Mouse (Mus musculus): ENCODE measurements around the gene Trim71.

Gene Trim71

DNA sequence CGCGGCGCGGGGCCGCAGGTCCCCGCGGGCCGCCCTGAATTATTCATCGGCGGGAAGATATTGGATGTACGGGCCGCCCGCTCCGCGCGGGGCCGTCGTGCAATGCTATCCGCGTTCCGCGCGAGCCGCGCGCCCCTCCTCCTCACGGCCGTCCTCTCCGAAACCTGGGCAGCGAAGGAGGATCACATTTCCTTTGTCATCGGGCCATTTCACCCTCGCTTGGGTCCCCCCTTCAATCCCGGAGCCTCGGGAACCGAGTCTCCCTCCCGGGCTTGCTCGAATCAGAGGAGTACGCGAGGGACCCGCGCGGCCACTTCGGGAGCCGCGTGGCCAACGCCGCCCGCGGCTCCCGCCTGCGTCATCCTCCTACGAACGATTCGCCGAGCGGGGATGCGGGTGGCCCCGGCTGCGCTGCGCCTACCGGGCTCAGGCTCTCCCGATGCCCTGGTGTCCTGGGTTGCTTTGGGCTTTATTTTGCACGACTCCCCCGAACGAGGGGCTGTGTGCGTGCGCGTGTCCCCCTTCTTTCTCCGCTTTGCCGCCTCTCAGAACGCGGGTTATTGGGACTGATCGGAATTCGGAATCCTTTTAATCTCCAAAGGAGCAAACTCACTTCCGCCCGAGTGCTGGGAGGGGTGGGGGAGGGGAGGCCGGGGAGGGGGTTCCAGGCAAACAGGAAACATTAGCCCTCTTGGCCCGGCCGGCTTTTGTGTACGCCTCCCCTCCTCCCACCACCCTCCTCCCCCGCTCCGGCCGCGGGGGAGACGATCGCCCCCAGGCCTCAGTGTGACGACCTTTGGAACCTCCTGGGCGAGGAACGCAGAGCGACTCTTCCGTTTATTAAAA lies at the start of gene Trim71:
Gene Trim71 (minus strand): TSS at position 609 of the 846 bp plus-strand sequence.
- DNase-seq (ENCODE audit: low spot score in 2 of 2), result no peak

DNA sequence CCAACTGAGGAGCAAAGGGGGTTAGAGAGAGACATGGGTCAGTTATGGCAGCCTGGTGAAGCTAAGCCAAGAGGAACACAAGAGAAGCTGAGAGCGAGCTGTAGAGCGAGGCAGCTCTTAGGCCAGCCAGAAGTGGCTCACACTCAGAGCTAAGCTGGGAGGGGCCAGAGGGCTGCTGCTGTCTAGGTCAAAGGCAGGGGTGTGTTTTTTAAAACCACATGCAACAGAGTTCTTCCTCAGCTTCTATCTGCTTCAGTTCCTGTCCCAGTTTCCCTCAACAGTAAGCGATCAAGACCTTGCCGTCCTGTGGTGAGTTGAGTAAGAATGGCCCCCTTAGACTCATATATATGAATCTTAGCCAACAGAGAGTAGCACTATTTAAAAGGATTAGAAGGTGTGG lies 48.9 kb upstream of the Trim71 start:
- no peak for DNase-seq (ENCODE audit: low spot score in 2 of 2)

- no peak for DNase-seq (ENCODE audit: low spot score in 2 of 2)
These were observed 48.4 kb upstream of the Trim71 start for GRCm38 (mm10) chr9:114612566-114612965.

- no peak for DNase-seq (ENCODE audit: low spot score in 2 of 2)
These were observed 46.1 kb upstream of the Trim71 start for GRCm38 (mm10) chr9:114610266-114610665.

GRCm38 (mm10) chr9:114603876-114604540 lies 39.8 kb upstream of the Trim71 start:
- DNase-seq (ENCODE audit: low spot score in 2 of 2), result no peak

- no peak for DNase-seq (ENCODE audit: low spot score in 2 of 2)
These were observed 36.9 kb upstream of the Trim71 start for GRCm38 (mm10) chr9:114601096-114601495.

DNA sequence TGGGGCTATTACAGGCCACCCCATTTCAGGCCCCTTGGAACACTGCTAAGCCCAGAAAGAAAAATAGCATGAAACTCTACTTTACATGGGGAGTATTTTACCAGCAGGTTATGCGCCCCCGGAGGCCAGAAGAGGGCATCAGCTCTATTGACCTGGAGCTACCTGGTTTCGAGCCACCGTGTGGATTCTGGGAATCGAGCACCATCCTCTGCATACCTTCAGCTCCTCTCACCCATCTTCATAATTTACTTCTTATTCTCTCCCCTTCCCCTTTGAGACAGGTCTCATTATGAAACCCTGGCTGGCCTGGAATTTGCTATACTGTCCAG lies 20.8 kb upstream of the Trim71 start:
- DNase-seq (ENCODE audit: low spot score in 2 of 2), result no peak

DNA sequence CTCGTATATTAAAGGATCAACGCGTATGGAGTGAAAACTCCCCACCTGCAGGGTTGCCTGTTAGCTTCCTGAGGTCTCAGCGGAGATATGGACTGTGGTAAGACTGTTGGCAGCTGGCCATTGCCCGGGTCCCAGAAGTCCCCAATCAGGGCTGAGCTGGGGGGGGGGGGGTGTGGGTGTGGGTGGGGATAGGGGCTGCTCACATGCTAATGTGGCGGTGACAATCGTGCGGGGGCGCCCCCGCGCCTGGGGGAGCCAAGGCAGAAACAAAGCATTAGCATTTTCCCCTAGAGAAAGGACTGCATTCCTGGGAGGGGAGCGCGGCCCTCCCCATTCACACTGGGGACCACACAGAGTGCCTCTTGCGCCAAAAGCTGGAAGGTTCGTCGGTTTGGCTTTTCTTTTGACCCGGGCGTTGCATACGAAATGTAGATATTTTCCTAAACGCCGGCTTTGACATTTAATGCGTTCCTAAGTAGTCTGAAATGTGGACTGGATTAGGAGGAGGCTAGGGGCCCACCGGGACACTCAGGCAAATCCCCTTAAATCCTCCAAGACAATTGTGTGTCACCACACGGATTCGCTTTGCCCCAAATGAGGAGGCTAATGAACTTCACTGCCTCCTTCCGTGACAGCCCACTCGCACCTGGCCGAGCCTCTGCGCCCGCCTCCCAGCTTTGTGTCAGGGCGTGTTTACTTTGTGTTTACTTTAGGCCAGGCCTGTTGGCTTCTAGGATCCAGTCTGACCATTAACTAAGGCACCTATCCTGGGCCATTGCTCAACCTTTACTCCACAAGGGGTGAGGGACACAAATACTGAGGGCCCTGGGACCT lies 20.2 kb upstream of the Trim71 start:
- no peak for DNase-seq (ENCODE audit: low spot score in 2 of 2)

GRCm38 (mm10) chr9:114583812-114584182 lies 19.6 kb upstream of the Trim71 start:
- DNase-seq (ENCODE audit: low spot score in 2 of 2), result peak; percentile 30 to 75

DNA sequence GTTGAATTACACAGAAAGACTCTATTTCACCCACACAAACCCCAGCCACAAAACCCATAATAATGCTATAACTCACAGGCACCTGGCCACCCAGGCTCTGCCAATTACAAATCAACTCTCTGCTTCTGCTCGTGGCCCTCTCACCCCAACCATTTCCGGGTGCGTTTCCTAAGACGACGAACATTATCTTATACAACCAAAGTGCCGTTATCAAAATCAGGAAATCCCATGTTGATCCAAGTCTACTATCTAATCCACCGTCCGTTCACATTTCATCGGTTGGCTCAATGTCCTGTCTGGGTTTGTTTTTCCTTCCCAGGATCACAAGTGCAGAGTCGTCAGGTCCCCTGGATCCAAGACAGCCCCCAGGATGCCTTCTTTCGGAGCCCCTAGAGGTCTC lies 14.5 kb upstream of the Trim71 start:
- DNase-seq (ENCODE audit: low spot score in 2 of 2), result no peak

DNA sequence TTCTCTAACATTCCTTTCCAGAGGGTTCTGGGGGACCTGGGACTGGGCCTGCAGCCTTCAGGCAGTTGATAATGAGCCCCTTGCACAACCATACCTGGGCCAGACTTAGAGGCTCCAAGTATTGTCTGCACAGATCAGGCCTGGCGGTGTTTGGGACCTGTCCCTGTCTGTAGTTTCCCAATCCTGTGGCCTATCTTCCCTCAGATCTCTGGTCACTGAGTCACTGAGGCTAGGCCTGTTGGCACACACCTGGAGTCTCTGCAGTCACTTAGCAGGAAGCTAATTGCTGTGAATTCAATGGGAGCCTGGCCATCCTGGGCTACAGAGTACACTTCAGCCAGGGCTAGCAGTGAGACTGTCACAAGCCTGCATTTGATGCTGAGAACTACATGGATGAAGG lies 11.8 kb upstream of the Trim71 start:
- no peak for DNase-seq (ENCODE audit: low spot score in 2 of 2)

- no peak for DNase-seq (ENCODE audit: low spot score in 2 of 2)
These were observed 9.4 kb upstream of the Trim71 start for GRCm38 (mm10) chr9:114573528-114573927.

- DNase-seq (ENCODE audit: low spot score in 2 of 2), result no peak
These were observed 4.7 kb upstream of the Trim71 start for GRCm38 (mm10) chr9:114568682-114569474.

DNA sequence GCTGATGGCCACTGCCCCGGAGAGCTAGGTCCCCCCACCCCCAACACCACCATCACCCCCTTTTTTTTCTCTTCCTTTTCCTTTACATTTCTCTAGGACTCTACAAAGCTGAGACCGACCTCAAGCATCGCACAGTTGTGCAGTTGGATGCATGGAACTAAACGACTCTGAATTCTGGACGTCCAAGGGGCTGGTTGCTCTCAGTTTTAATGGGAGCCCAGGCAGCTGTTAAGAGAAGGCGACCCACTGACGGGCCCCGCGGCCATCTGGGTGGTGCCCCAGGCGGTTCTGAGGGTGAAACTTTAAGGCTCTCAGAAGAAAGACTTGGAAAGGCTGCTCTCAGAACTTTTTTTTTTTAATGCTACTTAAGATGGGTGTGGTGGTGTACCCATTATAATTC lies 498 bp upstream of the Trim71 start:
- no peak for DNase-seq (ENCODE audit: low spot score in 2 of 2)

- peak in 1 of 2 experiments; percentile 15 for DNase-seq (ENCODE audit: low spot score in 2 of 2)
These were observed 1.0 kb downstream of the Trim71 start for GRCm38 (mm10) chr9:114562919-114563751.

DNA sequence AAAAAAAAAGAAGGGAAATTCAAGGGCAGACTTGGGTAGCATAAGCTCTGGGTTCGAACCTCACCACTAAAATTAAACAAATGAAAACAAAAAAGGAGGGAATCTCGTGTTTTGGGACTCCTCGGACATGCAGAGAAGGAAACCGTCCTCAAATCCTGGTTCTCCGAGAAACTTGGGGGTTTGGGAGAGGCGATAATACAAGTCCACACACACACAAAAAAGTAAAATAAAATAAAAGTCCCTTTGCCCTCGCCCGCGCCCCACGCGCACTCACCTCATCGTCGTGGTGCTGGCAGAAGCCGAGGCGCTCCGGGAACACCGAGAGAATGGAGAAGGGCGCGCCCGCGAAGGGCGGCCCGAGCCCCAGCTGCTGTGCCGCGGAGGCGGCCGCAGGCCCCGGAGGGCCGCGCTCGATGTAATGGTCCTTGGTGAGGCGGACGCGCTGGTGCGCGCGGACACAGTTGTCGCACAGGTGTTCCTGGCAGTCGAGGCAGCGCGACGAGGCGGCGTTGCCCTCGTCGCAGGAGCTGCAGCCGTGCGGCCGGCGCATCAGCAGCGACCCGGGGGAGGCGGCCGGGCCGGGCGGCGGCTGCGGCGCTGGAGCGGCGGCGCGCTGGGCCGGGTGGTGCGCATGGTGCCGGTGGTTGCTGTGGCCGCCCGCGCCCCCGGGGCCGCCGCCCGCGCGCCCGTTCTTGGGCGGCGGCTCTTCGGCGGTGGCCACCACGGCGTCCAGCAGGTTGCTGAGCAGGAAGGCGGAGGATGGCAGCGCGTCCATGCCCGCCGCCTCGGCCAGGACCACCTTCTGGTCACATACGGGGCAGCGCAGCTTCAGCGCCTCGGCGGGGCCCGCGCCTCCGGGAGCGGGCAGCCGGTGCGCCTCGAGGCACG lies 1.9 kb downstream of the Trim71 start:
- no peak for DNase-seq (ENCODE audit: low spot score in 2 of 2)

DNA sequence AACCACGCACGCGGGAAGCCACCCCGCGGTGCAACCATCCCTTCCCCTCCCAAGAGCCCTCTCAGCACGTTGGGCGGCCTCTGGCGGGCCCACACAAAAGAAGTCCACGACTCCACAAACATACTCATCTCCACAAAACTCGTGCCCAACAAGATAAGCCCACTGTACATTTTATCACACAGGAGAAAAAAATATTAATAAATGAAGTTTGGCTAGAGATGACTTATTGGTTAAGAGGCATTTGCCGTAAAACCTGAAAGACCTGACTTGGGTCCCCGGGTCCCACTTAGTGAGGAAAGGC lies 2.5 kb downstream of the Trim71 start:
- DNase-seq (ENCODE audit: low spot score in 2 of 2), result no peak

DNA sequence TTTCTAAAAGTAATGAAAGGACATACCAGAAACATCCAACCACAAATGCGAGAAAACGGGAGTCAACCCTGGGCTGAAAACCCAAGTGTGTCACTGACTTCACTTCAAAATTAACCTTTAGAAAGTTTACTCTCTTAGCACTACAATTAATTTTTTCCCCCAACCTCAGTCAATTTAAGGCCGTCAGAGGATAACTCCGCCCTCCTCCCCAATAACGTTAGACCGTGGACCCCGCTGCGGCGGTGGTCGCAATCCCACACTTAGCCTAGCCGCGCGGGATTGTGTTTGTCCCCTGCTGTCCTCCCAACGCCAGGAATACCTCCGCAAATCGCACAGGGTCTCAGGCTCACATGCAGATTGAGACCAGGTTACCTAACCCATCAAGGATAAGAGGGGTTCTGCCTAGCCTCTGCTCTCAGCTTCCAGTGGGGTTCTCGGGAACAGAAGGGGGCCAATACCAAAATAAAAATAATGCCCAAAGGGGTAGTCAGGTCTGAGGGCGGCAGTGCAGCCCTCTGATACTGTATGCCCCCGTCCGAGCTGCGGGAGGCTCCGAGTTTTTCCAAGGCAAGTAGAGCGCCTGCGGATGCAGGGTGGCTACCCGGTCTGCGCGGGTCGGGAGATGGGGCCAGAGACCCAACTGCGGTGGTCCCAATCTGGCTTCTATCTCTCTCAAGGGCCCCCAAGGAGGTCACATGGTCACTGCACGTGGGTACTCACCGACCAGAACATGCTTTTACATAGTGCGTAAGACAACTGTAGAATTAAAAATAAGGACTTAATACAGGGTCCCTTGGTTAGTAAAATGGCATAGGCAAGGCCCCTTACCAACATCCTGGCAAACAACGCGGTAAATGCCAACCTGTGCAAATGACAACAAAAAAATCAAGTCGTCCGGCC lies 3.1 kb downstream of the Trim71 start:
- no peak for DNase-seq (ENCODE audit: low spot score in 2 of 2)

- DNase-seq (ENCODE audit: low spot score in 2 of 2), result no peak
These were observed 4.0 kb downstream of the Trim71 start for GRCm38 (mm10) chr9:114560141-114560540.

Measured in spleen, postnatal 4 days (tissue).